Mouse (Mus musculus): ENCODE data around the gene Ascc1.

DNA sequence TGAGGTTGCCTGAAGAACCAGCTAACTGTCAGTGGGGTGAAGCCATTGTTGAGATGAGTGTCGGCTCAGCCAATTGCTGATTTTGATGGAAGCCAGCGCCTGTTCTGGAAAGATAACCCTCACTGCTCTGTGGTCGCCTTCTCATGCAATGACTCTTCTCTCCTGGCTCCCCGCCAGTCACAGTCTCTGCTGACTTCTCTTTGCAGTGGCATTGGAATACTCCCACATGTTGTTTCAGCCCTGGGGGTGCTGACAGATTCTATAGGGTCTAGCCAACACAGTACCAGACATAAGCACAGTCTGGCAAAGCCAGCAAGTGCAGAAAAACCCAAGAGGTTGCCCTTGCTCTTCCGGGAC is 75.9 kb downstream of the Ascc1 start:
- TF ChIP-seq POLR2A (IDR thresholded peaks at IDR 0.05; ENCODE audit: control insufficient read depth, low read depth, low read length) (no peak), CTCF (IDR thresholded peaks at IDR 0.05; ENCODE audit: control insufficient read depth, insufficient read depth, insufficient replicate concordance, low read depth, low read length) (no peak)

Measured in testis, adult 2 months (tissue).